Mouse (Mus musculus) bone marrow, adult 2 months (tissue): Measurements from ENCODE around the gene Itga6.

Experiments
- CTCF ChIP-seq: fragments of 200-500 bp; IDR thresholded peaks from 2 replicates; pipeline ENCODE4 v1.5.1; 2011; ENCODE audit warnings: low read length, control low read depth; ENCODE audit not compliant: control insufficient read depth, insufficient read depth
- POLR2A ChIP-seq: fragments of 200-500 bp; IDR thresholded peaks from 2 replicates; pipeline ENCODE4 v1.6.1; 2011; ENCODE audit warnings: low read depth, mild to moderate bottlenecking, control low read depth, low read length, borderline replicate concordance; ENCODE audit not compliant: control insufficient read depth

DNA sequence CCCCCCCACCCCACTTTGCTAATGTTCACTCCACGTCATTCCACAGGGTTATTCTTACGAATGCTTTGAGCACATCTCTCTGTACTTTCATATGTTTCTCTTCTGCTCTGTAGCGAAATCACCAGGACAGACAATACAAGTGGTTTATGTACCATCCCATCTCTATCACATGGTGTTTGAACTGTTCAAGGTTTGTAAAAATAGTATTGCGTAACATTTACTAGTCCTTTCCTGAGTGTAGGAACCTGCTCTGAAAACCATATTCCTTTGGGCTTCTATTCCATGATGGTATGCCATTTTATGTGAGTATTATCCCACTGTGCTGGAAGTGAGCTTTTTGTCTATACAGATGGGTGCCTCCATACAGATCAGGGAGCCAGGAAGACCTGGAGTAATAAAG is 141.9 kb downstream of the Itga6 start:
- no peak for TF ChIP-seq CTCF
- TF ChIP-seq POLR2A, result no peak
